Mouse (Mus musculus) brain, embryonic 14.5 days (tissue): Measurements from ENCODE around the gene Ccdc116.

Source experiments
- CTCF ChIP-seq: fragments of 200-500 bp; IDR thresholded peaks from 2 replicates; pipeline ENCODE4 v1.5.1; 2012; ENCODE audit warnings: inconsistent platforms, mild to moderate bottlenecking, moderate library complexity, borderline replicate concordance; ENCODE audit not compliant: insufficient read depth, insufficient read length; ENCODE audit errors: extremely low read depth
- POLR2A ChIP-seq: fragments of 200-500 bp; IDR thresholded peaks from 2 replicates; pipeline ENCODE4 v1.6.1; 2012; ENCODE audit warnings: mild to moderate bottlenecking, inconsistent platforms, borderline replicate concordance; ENCODE audit not compliant: poor library complexity, insufficient read depth, insufficient read length, severe bottlenecking; ENCODE audit errors: extremely low read depth

GRCm38 (mm10) chr16:17132906-17133200 lies 14.2 kb downstream of the Ccdc116 start:
- TF ChIP-seq CTCF = no peak
- no peak for TF ChIP-seq POLR2A
